Mouse (Mus musculus) myocyte (in vitro differentiated cells): ENCODE measurements at regions not wholly inside any gene's neighbourhood (a gene's known extent, or its start where the extent isn't known, plus 50 kb on each side); places are given as distances from the start of the nearest gene placed in this dataset.

ENCODE experiments used
- H3K27me3 ChIP-seq: one replicate; pipeline ENCODE4 v1.6.1; 2011; ENCODE audit not compliant: control insufficient read depth, insufficient read depth, insufficient read length
- H3K36me3 ChIP-seq: one replicate; pipeline ENCODE4 v1.6.1; 2011; ENCODE audit not compliant: control insufficient read depth, insufficient read depth
- H3K4me2 ChIP-seq: one replicate; pipeline ENCODE4 v1.6.1; 2011; ENCODE audit warnings: low read depth, control low read depth
- H3K4me3 ChIP-seq: one replicate; pipeline ENCODE4 v1.5.1; 2011; ENCODE audit warnings: mild to moderate bottlenecking, control low read depth, moderate library complexity
- H3K79me2 ChIP-seq: one replicate; pipeline ENCODE4 v1.6.1; 2011; ENCODE audit not compliant: control insufficient read depth, insufficient read depth
- H3ac ChIP-seq: one replicate; pipeline ENCODE4 v1.6.1; 2011; ENCODE audit not compliant: control insufficient read depth, insufficient read length
- CEBPB ChIP-seq: IDR thresholded peaks from 2 replicates; pipeline ENCODE4 v1.6.1; 2011; ENCODE audit warnings: mild to moderate bottlenecking, moderate library complexity; ENCODE audit not compliant: poor library complexity, insufficient read depth, severe bottlenecking
- E2F4 ChIP-seq: IDR thresholded peaks from one replicate; pipeline ENCODE4 v1.6.1; 2011; ENCODE audit warnings: mild to moderate bottlenecking, control low read depth, moderate library complexity; ENCODE audit not compliant: insufficient read depth
- MAX ChIP-seq: IDR thresholded peaks from one replicate; pipeline ENCODE4 v1.6.1; 2011; ENCODE audit warnings: low read depth, mild to moderate bottlenecking, control low read depth
- MYOD1 ChIP-seq, 3 experiments: IDR thresholded peaks; one replicate each; pipeline ENCODE4 v1.6.1; 2011; ENCODE audit warnings: control low read depth in 2 of 3, low read depth in 2 of 3, mild to moderate bottlenecking in 2 of 3, moderate library complexity in 1 of 3; ENCODE audit not compliant: insufficient read length in 2 of 3, control insufficient read depth in 1 of 3
- MYOG ChIP-seq, 3 experiments: IDR thresholded peaks; one replicate each; pipeline ENCODE4 v1.6.1; 2011; ENCODE audit warnings: control low read depth in 2 of 3, low read depth in 2 of 3, mild to moderate bottlenecking in 2 of 3; ENCODE audit not compliant: insufficient read length in 2 of 3, control insufficient read depth in 1 of 3, insufficient read depth in 1 of 3
- POLR2A ChIP-seq: IDR thresholded peaks from one replicate; pipeline ENCODE4 v1.6.1; 2011; ENCODE audit warnings: low read depth, mild to moderate bottlenecking, control low read depth, moderate library complexity; ENCODE audit not compliant: insufficient read length
- POLR2AphosphoS2 ChIP-seq: IDR thresholded peaks from one replicate; pipeline ENCODE4 v1.6.1; 2011; ENCODE audit warnings: low read depth, control low read depth; ENCODE audit not compliant: insufficient read length
- REST ChIP-seq: IDR thresholded peaks from one replicate; pipeline ENCODE4 v1.6.1; 2011; ENCODE audit warnings: mild to moderate bottlenecking, control low read depth, moderate library complexity; ENCODE audit not compliant: insufficient read depth, insufficient read length
- SRF ChIP-seq: IDR thresholded peaks from one replicate; pipeline ENCODE4 v1.6.1; 2011; ENCODE audit warnings: low read depth; ENCODE audit not compliant: control insufficient read depth, insufficient read length
- TCF3 ChIP-seq: IDR thresholded peaks from one replicate; pipeline ENCODE4 v1.6.1; 2011; ENCODE audit warnings: low read depth, control low read depth; ENCODE audit not compliant: insufficient read length
- USF1 ChIP-seq: IDR thresholded peaks from one replicate; pipeline ENCODE4 v1.6.1; 2011; ENCODE audit warnings: low read depth, mild to moderate bottlenecking, control low read depth, moderate library complexity

- no peak for TF ChIP-seq TCF3
- no peak for TF ChIP-seq SRF
- TF ChIP-seq POLR2AphosphoS2: no peak
- no peak for TF ChIP-seq CEBPB
- no peak for TF ChIP-seq MYOG (IDR thresholded peaks at IDR 0.05; ENCODE audit: control insufficient read depth in 1 of 3, insufficient read depth in 1 of 3, insufficient read length in 2 of 3, low read depth in 2 of 3)
- Histone ChIP-seq H3K4me3 (no peak overlapping the region), H3ac (no peak overlapping the region), H3K4me2 (peak overlapping the region; percentile 5), H3K79me2 (no peaks in the 10 kb centered on the region), H3K27me3 (no peaks in the 10 kb centered on the region), H3K36me3 (no peaks in the 10 kb centered on the region)
These were observed 603.3 kb downstream of the Ptprc start for GRCm38 (mm10) chr1:137571905-137572865.

- no peaks in the 10 kb centered on the region for H3K79me2 ChIP-seq
- TF ChIP-seq POLR2AphosphoS2 (no peak), E2F4 (no peak), USF1 (peak; percentile 29), MAX (no peak), SRF (no peak), MYOD1 (IDR thresholded peaks at IDR 0.05; ENCODE audit: control insufficient read depth in 1 of 3, insufficient read length in 2 of 3, low read depth in 2 of 3) (peak in 1 of 3 experiments; percentile 22)
- H3K4me3 ChIP-seq: no peak overlapping the region
- H3K27me3 ChIP-seq: no peaks in the 10 kb centered on the region
- no peak overlapping the region for H3ac ChIP-seq
- no peak overlapping the region for H3K4me2 ChIP-seq
- H3K36me3 ChIP-seq: no peaks in the 10 kb centered on the region
These were observed 604.2 kb downstream of the Ptprc start for GRCm38 (mm10) chr1:137571190-137571904.

- no peak overlapping the region for H3K4me3 ChIP-seq
- H3ac ChIP-seq: no peak overlapping the region
- H3K4me2 ChIP-seq: no peak overlapping the region
- H3K36me3 ChIP-seq: no peaks in the 10 kb centered on the region
- TF ChIP-seq POLR2A: no peak
- TF ChIP-seq CEBPB: no peak
- TF ChIP-seq SRF: no peak
- TF ChIP-seq TCF3: no peak
- no peak for TF ChIP-seq MAX
- TF ChIP-seq POLR2AphosphoS2: no peak
- no peak for TF ChIP-seq MYOD1 (IDR thresholded peaks at IDR 0.05; ENCODE audit: control insufficient read depth in 1 of 3, insufficient read length in 2 of 3, low read depth in 2 of 3)
- TF ChIP-seq E2F4: no peak
- H3K27me3 ChIP-seq: no peaks in the 10 kb centered on the region
- H3K79me2 ChIP-seq: no peaks in the 10 kb centered on the region
These were observed 607.3 kb upstream of the Nr5a2 start for GRCm38 (mm10) chr1:137567526-137567925.

- no peak for TF ChIP-seq TCF3
- no peak for TF ChIP-seq CEBPB
These were observed 605.4 kb upstream of the Nr5a2 start for GRCm38 (mm10) chr1:137565573-137566048.

GRCm38 (mm10) chr1:137561686-137562085 is 601.4 kb upstream of the Nr5a2 start:
- Histone ChIP-seq H3K79me2 (no peaks in the 10 kb centered on the region), H3K4me3 (no peak overlapping the region), H3K36me3 (no peaks in the 10 kb centered on the region), H3ac (no peak overlapping the region), H3K27me3 (no peaks in the 10 kb centered on the region), H3K4me2 (no peak overlapping the region)
- TF ChIP-seq REST (no peak), SRF (no peak), POLR2AphosphoS2 (no peak), MYOG (IDR thresholded peaks at IDR 0.05; ENCODE audit: control insufficient read depth in 1 of 3, insufficient read depth in 1 of 3, insufficient read length in 2 of 3, low read depth in 2 of 3) (no peak), TCF3 (no peak), MYOD1 (IDR thresholded peaks at IDR 0.05; ENCODE audit: control insufficient read depth in 1 of 3, insufficient read length in 2 of 3, low read depth in 2 of 3) (no peak)

More at GRCm38 (mm10) chr1:137565573-137566048, 605.4 kb upstream of the Nr5a2 start:
- no peaks in the 10 kb centered on the region for H3K27me3 ChIP-seq
- H3K36me3 ChIP-seq: no peaks in the 10 kb centered on the region
- H3K4me3 ChIP-seq: no peak overlapping the region
- no peak overlapping the region for H3ac ChIP-seq
- H3K79me2 ChIP-seq: no peaks in the 10 kb centered on the region
- no peak overlapping the region for H3K4me2 ChIP-seq
